Mouse (Mus musculus) forebrain, embryonic 12.5 days (tissue): ENCODE results near the gene Prtg. TPM values are rescaled to one million over a fixed set of nuclear protein-coding genes. Genes with fewer than 3 reads are reported as not detected.

Experiments used
- polyA plus RNA-seq: library from polyadenylated mRNA; unstranded; fragments of >200 nt; fragmentation: Nextera tagmentation; extraction: Ambion mirVana; gene quantifications from 2 replicates; pipeline ENCODE4 v1.2.1, GENCODE M21; 2016

The Prtg gene
- polyA plus RNA-seq, 1 experiment from 2014 or later: 1.7 TPM

Other genes with a start within 250 kb of the Prtg start
- 731 and 774 TPM in 2 replicates for gene Nedd4, start 144.5 kb upstream of the Prtg start, polyA plus RNA-seq
- 12.5 TPM in 2 replicates for gene Pygo1, start 118.8 kb downstream of the Prtg start, polyA plus RNA-seq
- 1.6 and 2.6 TPM in 2 replicates for gene Dyx1c1, start 151.9 kb downstream of the Prtg start, polyA plus RNA-seq
- gene Gm44503, start 152.0 kb downstream of the Prtg start, polyA plus RNA-seq: not detected in 2 replicates
- 21.4 and 22.8 TPM in 2 replicates for gene Ccpg1os, start 178.5 kb downstream of the Prtg start, polyA plus RNA-seq
- gene Ccpg1, start 178.6 kb downstream of the Prtg start, polyA plus RNA-seq: 26.0 and 28.9 TPM in 2 replicates
- 10.3 and 13.6 TPM in 2 replicates for gene Pigb, start 233.5 kb downstream of the Prtg start, polyA plus RNA-seq
- gene Rab27a, start 238.0 kb downstream of the Prtg start, polyA plus RNA-seq: 1.4 and 1.8 TPM in 2 replicates